In genomic region chr4:140066011-140066410, GRCm38 (mm10) we compare ENCODE assay signal across 16 mouse cellular contexts.
DNase-seq lines count a peak whose midpoint lies in the region.
"Had no signal": no experiment of that assay in that cellular context is flagged by ENCODE, and none has a peak within 500 bp of the region (broad histone marks: within the 10 kb centered on the region; RNA-seq: fewer than 3 reads in every experiment).

No protein-coding gene starts in this region.

- peak; percentile 54 for DNase-seq in adrenal gland, adult 2 months
- DNase-seq in adrenal gland, adult 18-20 months (ENCODE audit: low spot score in 2 of 2) = no peak
- DNase-seq in lung, postnatal 36 days = peak; percentile 17
- DNase-seq in lung, postnatal 14 days = no peak
- peak; percentile 51 to 52 for DNase-seq in adrenal gland, postnatal 36 days
- no peak for DNase-seq in thymus, adult 18-20 months
- DNase-seq in kidney, postnatal 10 days = no peak
- DNase-seq: cerebellum, adult 2 months; cerebellum, postnatal 14 days; heart, postnatal 14 days; kidney, adult 11 months; kidney, postnatal 25 days; liver, embryonic 13.5 days; lung, embryonic 14.5 days; right cerebral cortex, postnatal 4 days; thymus, postnatal 25 days had no signal

Comparison
In these comparisons a context has a peak if more than half of its experiments do, and no peak if none do; other contexts are left out.
1. DNase-seq: peak in adrenal gland, adult 2 months (single experiment), lung, postnatal 36 days (single experiment) and adrenal gland, postnatal 36 days (2 of 2); none in adrenal gland, adult 18-20 months (0 of 2), lung, postnatal 14 days (single experiment), thymus, adult 18-20 months (0 of 2) and kidney, postnatal 10 days (single experiment).